Mouse (Mus musculus) bone marrow, adult 2 months (tissue): Measurements from ENCODE around the gene Sc5d.

Experiments
- CTCF ChIP-seq: fragments of 200-500 bp; IDR thresholded peaks from 2 replicates; pipeline ENCODE4 v1.5.1; 2011; ENCODE audit warnings: low read length, control low read depth; ENCODE audit not compliant: control insufficient read depth, insufficient read depth
- POLR2A ChIP-seq: fragments of 200-500 bp; IDR thresholded peaks from 2 replicates; pipeline ENCODE4 v1.6.1; 2011; ENCODE audit warnings: low read depth, mild to moderate bottlenecking, control low read depth, low read length, borderline replicate concordance; ENCODE audit not compliant: control insufficient read depth

GRCm38 (mm10) chr9:42202271-42202670 lies 61.8 kb downstream of the Sc5d start:
- TF ChIP-seq CTCF: no peak
- no peak for TF ChIP-seq POLR2A
